23 mouse cellular contexts compared by ENCODE assay signal in the genomic region with DNA sequence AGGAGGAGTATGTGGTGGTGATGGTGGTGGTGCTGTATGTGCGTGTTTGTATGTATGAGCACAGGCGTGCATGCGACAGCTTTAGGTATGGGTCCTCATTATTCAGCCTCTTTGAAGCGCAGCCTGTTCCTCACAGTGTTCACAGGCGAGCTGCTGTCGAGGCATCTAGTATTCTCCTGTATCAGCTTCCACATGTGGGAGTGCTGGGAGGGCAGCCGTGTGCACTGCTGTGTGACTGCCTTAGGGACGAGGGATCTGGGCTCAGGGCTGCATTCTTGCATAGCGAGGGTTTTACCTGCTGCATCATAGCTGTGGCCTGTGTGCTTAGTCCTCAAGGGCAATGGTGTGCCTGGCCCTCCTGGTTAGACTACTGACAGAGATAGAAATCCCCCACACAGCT.
"Had no signal": no experiment of that assay in that cellular context is flagged by ENCODE, and none has a peak within 500 bp of the region (broad histone marks: within the 10 kb centered on the region; RNA-seq: fewer than 3 reads in every experiment).

No protein-coding gene starts in this region.

- H3K27me3 ChIP-seq: heart, embryonic 13.5 days; heart, embryonic 15.5 days; hindbrain, embryonic 15.5 days; limb, embryonic 15.5 days; liver, embryonic 12.5 days had no signal

- DNase-seq: forebrain, postnatal 0 days; gastrocnemius, postnatal 14 days; gastrocnemius, postnatal 36 days; heart, adult 11 months; heart, adult 2 months; heart, postnatal 14 days; heart, postnatal 36 days; kidney, adult 2 months; kidney, postnatal 10 days; layer of hippocampus, adult 9-11 months; layer of hippocampus, postnatal 36 days; left cerebral cortex, postnatal 4 days had no signal

- H3K27ac ChIP-seq: heart, adult 2 months; heart, embryonic 13.5 days; heart, embryonic 15.5 days; hindbrain, embryonic 13.5 days; hindbrain, embryonic 15.5 days; hindbrain, postnatal 0 days; limb, embryonic 13.5 days; limb, embryonic 15.5 days; liver, embryonic 12.5 days; liver, embryonic 14.5 days had no signal

- H3K4me3 ChIP-seq: heart, adult 2 months; heart, embryonic 13.5 days; heart, embryonic 15.5 days; hindbrain, embryonic 13.5 days; hindbrain, embryonic 15.5 days; limb, embryonic 13.5 days; limb, embryonic 15.5 days; liver, embryonic 12.5 days had no signal

- H3K9ac ChIP-seq: forebrain, postnatal 0 days; heart, embryonic 13.5 days; heart, embryonic 15.5 days; hindbrain, embryonic 13.5 days; hindbrain, embryonic 15.5 days; limb, embryonic 13.5 days; limb, embryonic 15.5 days; liver, embryonic 12.5 days; liver, embryonic 14.5 days had no signal

- H3K4me2 ChIP-seq: heart, embryonic 11.5 days; heart, embryonic 13.5 days; heart, embryonic 15.5 days; hindbrain, embryonic 13.5 days; hindbrain, embryonic 15.5 days; limb, embryonic 13.5 days; limb, embryonic 15.5 days; liver, embryonic 12.5 days had no signal

- H3K4me1 ChIP-seq: heart, embryonic 13.5 days; heart, embryonic 15.5 days; limb, embryonic 13.5 days; limb, embryonic 15.5 days; liver, embryonic 12.5 days had no signal

- H3K9me3 ChIP-seq: heart, embryonic 13.5 days; heart, embryonic 15.5 days; hindbrain, embryonic 13.5 days; hindbrain, embryonic 15.5 days; limb, embryonic 13.5 days; limb, embryonic 15.5 days; liver, embryonic 12.5 days had no signal

- H3K36me3 ChIP-seq: heart, embryonic 13.5 days; heart, embryonic 15.5 days; hindbrain, embryonic 13.5 days; hindbrain, embryonic 15.5 days; limb, embryonic 13.5 days; limb, embryonic 15.5 days; liver, embryonic 12.5 days had no signal

- ATAC-seq: forebrain, postnatal 0 days; hindbrain, postnatal 0 days; intestine, embryonic 16.5 days; liver, embryonic 12.5 days had no signal
